Mouse (Mus musculus): ENCODE measurements around the gene Cttnbp2nl.

The Cttnbp2nl gene

DNA sequence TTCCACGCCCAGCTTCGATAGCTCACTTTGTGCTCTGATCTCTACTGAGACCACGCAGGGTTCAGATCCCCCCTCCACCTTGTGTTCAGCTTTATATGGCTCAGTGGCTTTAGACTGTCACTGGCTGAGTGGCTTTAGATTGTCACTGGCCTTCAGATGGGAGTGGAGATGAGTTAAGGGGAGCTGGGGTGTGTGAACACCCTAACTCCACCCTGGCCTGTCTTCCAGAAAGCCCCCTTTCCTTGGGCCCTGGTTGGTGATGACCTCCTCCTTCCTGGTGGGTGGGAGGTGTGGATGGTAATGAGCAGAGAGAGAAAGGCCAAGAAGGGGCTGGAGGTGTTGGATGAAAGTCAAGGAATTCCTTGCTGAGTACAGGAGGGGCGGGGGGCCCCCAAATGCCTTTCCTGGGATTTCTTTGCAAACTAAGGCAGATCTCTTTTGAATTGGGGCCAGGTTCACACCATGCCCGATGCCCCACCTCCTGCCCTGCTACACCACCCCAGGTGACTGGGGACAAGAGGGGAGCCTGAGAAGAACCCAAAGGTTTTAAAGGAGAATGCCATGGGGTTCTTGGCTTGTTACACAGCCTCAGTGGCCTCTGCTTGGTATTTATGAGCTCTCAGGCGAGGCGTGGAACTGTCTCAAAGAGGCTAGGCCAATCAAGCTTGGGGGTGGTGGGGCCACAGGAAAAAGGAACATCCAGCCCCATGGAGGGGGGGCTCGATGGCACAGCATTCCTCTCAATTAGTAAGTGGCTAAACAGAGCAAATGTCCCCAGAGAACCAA lies 87.7 kb downstream of the Cttnbp2nl start:
- CTCF ChIA-PET: interaction anchor here (0.7 kb wide), 1 partner anchor 492 kb away, joined by 4 read pairs; no protein-coding TSS in a partner anchor

DNA sequence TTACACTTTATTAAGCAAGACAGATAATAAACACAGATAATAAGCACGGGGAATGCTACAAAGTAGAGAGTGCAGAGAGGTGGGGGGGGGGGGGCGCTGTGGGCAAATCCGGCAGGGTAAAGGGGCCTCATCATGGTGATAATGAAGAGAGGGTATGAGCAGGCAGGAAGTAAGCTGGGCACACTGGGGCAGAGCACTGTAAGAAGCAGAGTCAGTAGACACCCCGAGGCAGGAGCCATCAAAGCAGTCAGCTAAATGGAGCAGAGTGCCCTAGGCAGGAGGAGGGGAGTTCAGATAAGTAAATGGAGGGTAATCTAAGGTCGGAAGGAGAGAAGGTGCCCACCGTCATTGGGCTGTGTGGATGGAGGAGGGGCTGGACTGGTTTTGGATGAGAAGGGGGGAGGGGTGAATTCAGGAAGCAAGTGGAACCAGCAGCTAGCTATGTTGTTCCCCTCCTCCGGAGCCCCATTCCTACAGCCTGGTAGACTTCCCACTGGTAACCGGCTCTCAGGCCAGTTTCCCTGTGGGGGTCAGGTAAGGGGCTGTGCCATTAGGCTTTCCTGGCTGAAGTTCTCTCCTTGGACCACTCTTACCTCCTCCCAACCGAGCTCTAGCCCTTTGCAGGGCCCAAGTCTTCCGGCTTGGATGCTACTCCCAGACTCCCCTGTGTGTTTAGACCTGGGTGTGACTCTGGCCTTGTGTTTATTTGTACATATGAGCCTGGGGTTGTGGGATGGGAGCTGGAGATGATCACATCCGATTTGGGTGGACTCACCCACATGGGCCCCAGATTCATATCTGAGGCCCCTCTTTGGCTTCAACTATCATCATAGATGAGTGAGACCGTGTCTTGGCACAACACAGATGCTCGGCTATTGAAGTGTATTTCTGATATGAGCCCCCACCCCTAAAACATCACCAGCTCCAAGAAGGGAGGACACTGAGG lies 89.3 kb downstream of the Cttnbp2nl start:
- CTCF ChIA-PET: interaction anchor here (0.6 kb wide), 1 partner anchor 1939 kb away, joined by 3 read pairs; no protein-coding TSS in a partner anchor

DNA sequence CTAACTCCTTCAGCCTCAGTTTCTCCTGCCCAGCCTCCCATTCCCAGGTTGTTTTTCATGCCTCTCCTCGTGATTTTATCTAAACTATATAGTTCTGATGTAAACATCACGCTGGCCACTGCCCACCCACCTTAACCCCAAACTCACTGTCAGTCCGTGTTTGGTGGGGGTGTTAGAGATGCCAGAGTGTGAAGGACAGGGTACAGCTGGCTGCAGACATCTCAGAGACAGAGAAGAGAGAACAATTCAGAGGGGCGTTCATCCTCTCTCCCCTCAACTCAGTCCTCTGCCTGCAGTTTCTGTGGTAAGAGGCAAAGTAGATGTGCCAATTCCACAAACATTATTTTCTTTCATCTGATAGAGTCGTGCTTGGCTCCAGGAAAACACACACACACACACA lies 90.1 kb downstream of the Cttnbp2nl start:
- CTCF ChIA-PET: interaction anchor here (0.6 kb wide), 1 partner anchor 1938 kb away, joined by 3 read pairs; no protein-coding TSS in a partner anchor

DNA sequence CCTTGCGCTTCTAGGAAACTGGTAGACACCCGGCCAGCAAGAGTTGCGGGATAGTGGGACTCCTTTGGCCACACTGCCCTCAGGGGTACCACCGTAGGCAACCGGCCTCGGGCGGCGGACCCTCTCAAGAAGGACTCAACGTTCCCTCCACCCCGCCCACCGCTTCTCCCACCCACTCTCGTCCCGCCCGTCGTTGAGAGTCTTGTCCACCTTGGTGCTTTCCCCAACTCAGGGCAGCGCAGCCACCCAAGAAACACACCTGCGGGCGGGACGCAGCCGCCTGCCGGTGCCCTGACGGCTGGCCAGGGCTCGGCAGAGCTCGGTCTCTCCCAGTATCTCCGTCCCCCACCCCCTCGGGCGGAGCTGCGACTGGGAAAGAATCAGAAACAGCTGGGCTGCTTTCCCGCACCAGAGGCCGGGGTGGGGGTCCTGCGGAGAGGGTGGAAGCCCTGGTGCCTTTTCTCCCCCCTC lies 90.8 kb downstream of the Cttnbp2nl start:
- CTCF ChIA-PET: no interaction called here

DNA sequence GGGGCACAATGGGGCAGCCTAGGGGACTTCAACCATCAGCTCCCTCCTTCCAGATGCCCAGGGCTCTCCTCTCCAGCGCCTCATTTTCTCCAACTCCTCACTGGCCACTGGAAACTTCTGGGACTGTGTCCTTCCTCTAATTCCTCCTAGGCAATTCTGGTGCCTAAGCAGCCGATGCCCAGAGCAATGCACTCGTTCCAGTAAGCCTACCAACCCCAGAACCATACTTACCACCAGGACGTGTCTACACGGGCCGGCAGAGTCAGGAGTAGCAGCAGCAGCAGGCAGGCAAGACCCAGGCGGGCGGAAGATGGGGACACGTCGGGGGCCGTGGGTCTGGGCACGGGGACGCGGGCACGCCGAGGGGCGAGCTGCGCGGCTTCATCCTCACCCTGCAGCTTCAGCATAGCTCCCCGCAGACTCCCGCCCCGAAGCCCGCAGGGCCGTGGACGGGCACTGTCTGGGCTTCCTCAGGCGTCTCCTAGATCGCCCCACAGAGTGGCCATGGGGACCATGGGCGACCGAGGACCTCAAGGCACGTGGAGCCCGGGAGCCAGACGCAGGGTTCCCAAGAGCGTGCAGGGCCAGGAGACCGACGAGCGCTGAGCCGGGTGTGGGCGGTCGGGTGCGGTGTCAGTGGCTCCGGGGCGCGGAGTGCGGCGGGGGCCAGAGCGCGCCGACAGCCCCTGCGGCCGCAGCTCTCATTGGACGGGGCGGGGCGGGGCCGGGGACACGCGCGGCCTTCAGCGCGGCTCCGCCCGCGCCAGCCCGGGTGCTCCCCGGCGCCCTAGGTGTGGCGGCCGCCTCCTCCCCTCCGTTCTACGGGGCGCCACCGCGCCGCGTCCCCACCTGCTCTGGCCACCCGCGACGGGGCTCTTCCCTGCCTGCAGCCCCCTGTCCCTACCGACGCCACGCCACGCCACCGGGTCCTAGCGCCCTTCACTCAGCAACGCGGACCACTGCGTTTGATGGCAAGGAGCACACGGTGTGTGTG lies 91.6 kb downstream of the Cttnbp2nl start, which contains the start of gene Wnt2b:
TSS of gene Wnt2b (minus strand) at position 856 of the 994 bp plus-strand sequence.
- CTCF ChIA-PET: interaction anchor here (0.6 kb wide), 1 partner anchor 17 kb away, joined by 3 read pairs; no protein-coding TSS in a partner anchor

DNA sequence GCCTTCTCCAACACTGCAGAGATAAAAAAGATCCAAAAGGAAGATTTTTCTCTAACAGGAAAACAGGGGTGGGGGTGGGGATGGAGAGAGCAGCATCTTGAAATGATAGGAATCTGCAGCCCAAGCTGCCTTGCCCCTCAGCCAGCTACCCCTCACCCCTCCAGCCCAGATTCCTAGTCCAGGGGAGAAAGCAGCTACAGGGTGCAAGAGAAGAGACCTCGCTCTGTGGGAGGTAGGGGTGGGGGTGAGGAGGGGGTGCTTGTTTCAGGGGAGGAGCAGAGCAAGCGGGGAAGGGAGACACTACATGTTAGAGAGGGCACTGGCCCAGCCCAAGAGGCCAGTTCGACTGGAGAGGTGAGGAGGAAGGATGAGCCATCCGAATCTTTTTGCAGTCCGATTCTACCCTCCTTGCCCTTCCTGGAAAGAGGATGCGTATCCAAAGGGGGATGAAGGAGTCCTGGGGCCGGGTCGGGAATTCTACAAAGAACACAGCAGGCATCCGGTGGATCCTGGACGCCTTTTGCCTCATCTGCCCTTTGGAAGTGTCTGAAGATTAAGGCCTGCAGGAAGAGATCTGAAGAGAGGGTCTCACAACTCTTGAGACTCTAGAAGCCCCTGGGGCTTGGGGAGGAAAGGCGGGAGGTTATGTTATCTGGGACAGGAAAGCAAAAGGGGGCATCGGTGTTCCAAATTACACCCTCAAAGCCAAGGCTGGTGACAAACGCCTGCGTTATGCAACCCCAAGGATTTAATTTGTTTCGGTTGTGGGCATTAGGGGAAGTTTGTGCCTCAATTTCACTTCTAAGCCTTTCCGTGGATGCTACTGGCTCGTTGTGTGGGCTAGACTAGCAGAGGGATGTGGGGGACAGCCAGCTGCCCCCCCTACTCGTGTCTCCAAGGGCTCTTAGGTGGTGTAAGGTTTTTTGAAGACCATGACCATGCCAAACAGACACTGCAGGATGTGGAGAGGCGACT lies 92.6 kb downstream of the Cttnbp2nl start:
- CTCF ChIA-PET: interaction anchor here (0.5 kb wide), 1 partner anchor 195 kb away, joined by 3 read pairs; no protein-coding TSS in a partner anchor

GRCm38 (mm10) chr3:104956131-104956581 lies 96.8 kb downstream of the Cttnbp2nl start:
- CTCF ChIA-PET: no interaction called here

DNA sequence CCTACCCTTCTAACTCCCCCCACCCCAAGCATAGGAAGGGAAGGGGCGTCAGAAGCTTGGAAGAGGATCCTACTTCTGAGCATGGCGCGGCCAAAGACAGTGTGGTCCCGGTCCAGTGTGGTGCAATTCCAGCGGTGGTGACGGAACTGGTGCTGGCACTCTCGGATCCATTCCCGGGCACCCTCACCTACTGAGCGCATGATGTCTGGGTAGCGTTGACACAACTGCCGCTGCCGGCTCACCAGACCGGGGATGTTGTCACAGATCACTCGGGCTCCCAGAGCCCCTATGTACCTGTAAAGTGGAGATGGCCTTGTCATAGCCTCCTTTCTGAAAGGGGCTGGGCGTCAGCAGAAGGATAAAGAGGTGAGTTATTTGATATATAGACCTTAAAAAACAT lies 98.4 kb downstream of the Cttnbp2nl start:
- CTCF ChIA-PET: no interaction called here

DNA sequence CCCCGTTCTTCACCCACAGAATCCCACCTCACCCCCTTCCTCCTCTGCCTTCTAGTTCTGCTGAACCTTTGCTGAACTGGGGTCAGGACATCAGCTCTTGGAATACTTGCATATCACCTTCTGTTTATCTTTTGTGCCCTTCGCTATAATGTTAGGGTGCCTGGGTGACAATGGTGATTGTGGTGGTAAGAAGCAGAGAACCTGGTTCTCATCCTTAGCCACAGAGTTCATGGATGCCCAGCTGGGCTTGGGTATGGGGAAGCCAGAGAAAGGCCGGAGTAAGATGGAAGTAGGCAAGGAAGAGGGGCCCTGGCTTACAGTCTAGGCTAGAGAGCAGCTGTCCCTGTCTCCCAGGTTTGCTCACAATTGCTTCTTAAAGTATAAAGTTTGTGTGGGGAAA lies 98.8 kb downstream of the Cttnbp2nl start:
- CTCF ChIA-PET: no interaction called here

GRCm38 (mm10) chr3:104952891-104953670 lies 99.9 kb downstream of the Cttnbp2nl start:
- CTCF ChIA-PET: no interaction called here

Data from spleen, embryonic (tissue).